Mouse (Mus musculus): Measurements from ENCODE around the gene Hectd2. TPM values are rescaled to one million over a fixed set of nuclear protein-coding genes. Genes with fewer than 3 reads are reported as not detected.

The Hectd2 gene
- polyA plus RNA-seq, 1 experiment from 2014 or later = 1.4 TPM

DNA sequence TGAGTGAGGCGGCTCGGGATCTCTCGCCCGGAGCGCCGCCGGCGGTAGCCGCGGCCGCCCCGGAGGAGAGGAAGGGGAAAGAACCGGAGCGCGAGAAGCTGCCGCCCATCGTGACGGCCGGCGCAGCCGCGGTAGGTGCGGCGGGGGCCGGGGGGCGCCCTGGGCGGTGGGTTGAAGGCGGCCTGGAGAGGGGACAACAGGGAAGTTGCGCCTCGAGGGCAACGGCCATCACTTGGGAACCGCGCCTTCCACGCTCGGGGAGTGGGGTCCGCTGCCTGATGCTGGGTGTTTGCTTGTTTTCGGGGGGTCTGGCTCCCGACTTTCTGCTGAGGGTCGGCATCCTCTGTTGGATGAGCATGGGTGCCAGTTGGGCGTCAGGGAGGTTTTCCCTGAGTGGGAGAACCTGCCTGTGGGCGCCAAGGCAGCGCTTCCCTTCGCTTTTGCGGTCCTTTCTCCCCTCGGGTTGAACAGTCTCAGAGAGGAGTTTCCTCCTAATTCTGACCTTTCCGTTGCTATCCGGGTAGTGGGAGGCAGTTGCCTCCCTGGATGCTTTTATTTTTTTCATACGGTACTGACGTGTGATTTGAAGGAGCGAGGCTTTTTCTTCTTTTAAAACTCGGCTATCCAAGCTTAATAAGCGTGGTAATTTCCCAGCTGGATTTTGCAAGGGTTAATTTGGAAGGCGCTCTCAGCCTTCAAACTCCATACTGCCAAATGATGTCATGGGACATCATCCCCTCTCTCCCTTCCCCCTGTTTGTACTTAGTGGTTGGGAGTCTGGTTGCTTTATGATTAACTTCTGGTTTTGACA, 551 bp downstream of the Hectd2 start:
- TF ChIP-seq CTCF (IDR thresholded peaks at IDR 0.05; ENCODE audit: low read depth) = no peak
- no peak for TF ChIP-seq EP300 (optimal IDR thresholded peaks at IDR 0.05)
- Histone ChIP-seq H3K4me2 (replicated peaks; ENCODE audit: low read depth) (peak overlapping the region; percentile 95), H3K4me1 (replicated peaks; ENCODE audit: control insufficient read depth, insufficient read depth) (no peaks in the 10 kb centered on the region), H3K36me3 (ENCODE audit: control insufficient read depth, insufficient read depth, low read length) (no peaks in the 10 kb centered on the region), H3K9me3 (ENCODE audit: control insufficient read depth, low read length) (no peaks in the 10 kb centered on the region), H3K27ac (replicated peaks) (peak overlapping the region; percentile 87), H3K9ac (ENCODE audit: low read length) (peak overlapping the region; percentile 87), H3K27me3 (ENCODE audit: control insufficient read depth, insufficient read depth, low read length) (no peaks in the 10 kb centered on the region), H3K4me3 (ENCODE audit: low read depth, low read length) (peak overlapping the region; percentile 81)
- WGBS = under 1% methylated on average over 52 of the region's 53 CpGs
- DNase-seq (ENCODE audit: low spot score) (no peak), ATAC-seq (ENCODE audit: low FRiP score, low TSS enrichment) (no peak; the same call in 1 of the 2 replicates)

GRCm38 (mm10) chr19:36559331-36559730, 4.9 kb downstream of the Hectd2 start:
- Histone ChIP-seq H3K9me3 (ENCODE audit: control insufficient read depth, low read length) (no peaks in the 10 kb centered on the region), H3K27ac (replicated peaks) (no peak overlapping the region), H3K27me3 (ENCODE audit: control insufficient read depth, insufficient read depth, low read length) (no peaks in the 10 kb centered on the region), H3K4me2 (replicated peaks; ENCODE audit: low read depth) (no peak overlapping the region), H3K4me1 (replicated peaks; ENCODE audit: control insufficient read depth, insufficient read depth) (no peaks in the 10 kb centered on the region), H3K4me3 (ENCODE audit: low read depth, low read length) (no peak overlapping the region), H3K36me3 (ENCODE audit: control insufficient read depth, insufficient read depth, low read length) (no peaks in the 10 kb centered on the region), H3K9ac (ENCODE audit: low read length) (no peak overlapping the region)
- DNase-seq (ENCODE audit: low spot score) (no peak), ATAC-seq (ENCODE audit: low FRiP score, low TSS enrichment) (no peak)
- WGBS = 60% methylated on average over 5 of the region's 5 CpGs
- TF ChIP-seq CTCF (IDR thresholded peaks at IDR 0.05; ENCODE audit: low read depth) (no peak), EP300 (optimal IDR thresholded peaks at IDR 0.05) (no peak)

DNA sequence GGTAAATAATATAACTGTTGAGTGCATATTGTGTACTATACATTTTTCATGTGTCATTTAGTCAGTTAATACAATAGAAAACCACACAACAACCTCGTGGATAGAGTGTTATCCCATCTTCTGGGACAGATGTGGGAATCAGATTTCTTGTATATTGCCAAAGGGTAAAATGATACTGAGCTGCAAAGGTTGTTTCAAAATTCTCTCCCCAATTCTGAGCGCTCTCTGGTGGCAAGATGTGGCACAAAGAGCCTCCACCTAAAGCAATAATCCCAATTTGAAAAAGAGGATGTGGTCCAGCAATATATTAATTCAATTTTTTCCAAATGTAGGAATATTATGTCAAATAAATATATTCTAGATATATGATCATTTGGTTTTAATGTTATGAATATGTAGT, 5.7 kb downstream of the Hectd2 start:
- no peak for TF ChIP-seq EP300 (optimal IDR thresholded peaks at IDR 0.05)
- peak; percentile 61 for TF ChIP-seq CTCF (IDR thresholded peaks at IDR 0.05; ENCODE audit: low read depth)
- DNase-seq (ENCODE audit: low spot score) (no peak), ATAC-seq (ENCODE audit: low FRiP score, low TSS enrichment) (no peak)
- Histone ChIP-seq H3K4me3 (ENCODE audit: low read depth, low read length) (no peak overlapping the region), H3K36me3 (ENCODE audit: control insufficient read depth, insufficient read depth, low read length) (no peaks in the 10 kb centered on the region), H3K9me3 (ENCODE audit: control insufficient read depth, low read length) (no peaks in the 10 kb centered on the region), H3K4me2 (replicated peaks; ENCODE audit: low read depth) (no peak overlapping the region), H3K27me3 (ENCODE audit: control insufficient read depth, insufficient read depth, low read length) (no peaks in the 10 kb centered on the region), H3K27ac (replicated peaks) (no peak overlapping the region), H3K4me1 (replicated peaks; ENCODE audit: control insufficient read depth, insufficient read depth) (no peaks in the 10 kb centered on the region), H3K9ac (ENCODE audit: low read length) (no peak overlapping the region)
- 22% methylated on average over 2 of the region's 2 CpGs for WGBS

GRCm38 (mm10) chr19:36561171-36561570, 6.7 kb downstream of the Hectd2 start:
- TF ChIP-seq CTCF (IDR thresholded peaks at IDR 0.05; ENCODE audit: low read depth) = no peak
- no peak for TF ChIP-seq EP300 (optimal IDR thresholded peaks at IDR 0.05)
- ATAC-seq (ENCODE audit: low FRiP score, low TSS enrichment) (no peak), DNase-seq (ENCODE audit: low spot score) (no peak)
- no peak overlapping the region for H3K27ac ChIP-seq (replicated peaks)
- 55% methylated on average over 2 of the region's 2 CpGs for WGBS
- no peak overlapping the region for H3K4me2 ChIP-seq (replicated peaks; ENCODE audit: low read depth)
- H3K9ac ChIP-seq (ENCODE audit: low read length) = no peak overlapping the region
- no peak overlapping the region for H3K4me3 ChIP-seq (ENCODE audit: low read depth, low read length)
- no peaks in the 10 kb centered on the region for H3K9me3 ChIP-seq (ENCODE audit: control insufficient read depth, low read length)
- H3K27me3 ChIP-seq (ENCODE audit: control insufficient read depth, insufficient read depth, low read length) = no peaks in the 10 kb centered on the region
- H3K36me3 ChIP-seq (ENCODE audit: control insufficient read depth, insufficient read depth, low read length) = no peaks in the 10 kb centered on the region
- no peaks in the 10 kb centered on the region for H3K4me1 ChIP-seq (replicated peaks; ENCODE audit: control insufficient read depth, insufficient read depth)

DNA sequence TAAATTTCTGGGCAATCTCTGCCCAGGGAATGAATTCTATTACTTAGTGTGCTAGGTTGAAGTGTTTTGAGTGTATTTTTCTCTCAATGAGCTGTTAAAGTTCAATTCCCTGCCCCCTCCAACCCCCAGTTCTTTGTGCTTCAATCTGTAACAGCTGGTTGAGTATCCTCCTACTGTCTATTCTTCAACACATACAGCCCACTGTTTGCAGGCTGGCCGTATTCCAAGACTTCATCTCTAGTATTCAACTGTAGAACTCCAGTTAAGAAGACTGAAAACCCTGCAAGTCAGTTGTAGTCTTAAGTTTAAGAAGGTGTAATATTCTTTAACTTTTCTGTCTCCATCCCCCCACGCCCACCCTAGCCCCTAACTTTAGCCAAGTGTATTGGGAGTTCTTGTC, 10.0 kb downstream of the Hectd2 start:
- TF ChIP-seq EP300 (optimal IDR thresholded peaks at IDR 0.05) = no peak
- no peak for TF ChIP-seq CTCF (IDR thresholded peaks at IDR 0.05; ENCODE audit: low read depth)
- no peaks in the 10 kb centered on the region for H3K4me1 ChIP-seq (replicated peaks; ENCODE audit: control insufficient read depth, insufficient read depth)
- WGBS = 63% methylated on average over 2 of the region's 2 CpGs
- no peaks in the 10 kb centered on the region for H3K9me3 ChIP-seq (ENCODE audit: control insufficient read depth, low read length)
- no peak overlapping the region for H3K9ac ChIP-seq (ENCODE audit: low read length)
- H3K4me2 ChIP-seq (replicated peaks; ENCODE audit: low read depth) = no peak overlapping the region
- H3K36me3 ChIP-seq (ENCODE audit: control insufficient read depth, insufficient read depth, low read length) = no peaks in the 10 kb centered on the region
- DNase-seq (ENCODE audit: low spot score) = no peak
- no peak overlapping the region for H3K27ac ChIP-seq (replicated peaks)
- H3K4me3 ChIP-seq (ENCODE audit: low read depth, low read length) = no peak overlapping the region
- H3K27me3 ChIP-seq (ENCODE audit: control insufficient read depth, insufficient read depth, low read length) = no peaks in the 10 kb centered on the region
- ATAC-seq (ENCODE audit: low FRiP score, low TSS enrichment) = no peak

DNA sequence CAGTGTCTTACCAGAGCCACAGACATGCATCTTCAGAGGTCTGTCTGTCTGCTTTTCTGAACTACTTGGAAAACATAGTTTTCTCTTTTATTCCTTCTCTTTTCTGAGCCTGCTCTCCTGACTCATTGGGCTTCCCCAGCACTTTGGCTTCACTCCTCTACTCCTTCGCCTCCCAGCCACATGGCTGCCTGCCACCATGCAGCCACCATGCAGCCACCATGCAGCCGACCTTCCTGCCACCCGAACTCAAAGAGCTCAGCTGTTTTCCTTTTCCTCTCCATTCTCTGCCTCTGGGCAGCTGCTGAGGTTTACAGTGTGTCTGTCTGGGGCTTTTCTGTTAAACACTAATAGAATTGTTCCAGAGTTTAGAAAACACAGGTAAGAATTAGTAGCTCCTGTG, 19.5 kb downstream of the Hectd2 start:
- no peak for ATAC-seq (ENCODE audit: low FRiP score, low TSS enrichment)
- 71% methylated on average over 3 of the region's 3 CpGs for WGBS
- H3K9ac ChIP-seq (ENCODE audit: low read length) = no peak overlapping the region

More for the DNA sequence above, 19.5 kb downstream of the Hectd2 start:
- no peak overlapping the region for H3K4me3 ChIP-seq (ENCODE audit: low read depth, low read length)
- H3K27me3 ChIP-seq (ENCODE audit: control insufficient read depth, insufficient read depth, low read length) = no peaks in the 10 kb centered on the region
- no peak for DNase-seq (ENCODE audit: low spot score)
- no peak overlapping the region for H3K4me2 ChIP-seq (replicated peaks; ENCODE audit: low read depth)
- no peaks in the 10 kb centered on the region for H3K9me3 ChIP-seq (ENCODE audit: control insufficient read depth, low read length)
- TF ChIP-seq CTCF (IDR thresholded peaks at IDR 0.05; ENCODE audit: low read depth) (no peak), EP300 (optimal IDR thresholded peaks at IDR 0.05) (no peak)
- no peaks in the 10 kb centered on the region for H3K36me3 ChIP-seq (ENCODE audit: control insufficient read depth, insufficient read depth, low read length)
- no peaks in the 10 kb centered on the region for H3K4me1 ChIP-seq (replicated peaks; ENCODE audit: control insufficient read depth, insufficient read depth)
- H3K27ac ChIP-seq (replicated peaks) = no peak overlapping the region

Data from stomach, postnatal 0 days (tissue).